Mouse (Mus musculus) embryonic facial prominence, embryonic 10.5 days (tissue): Measurements from ENCODE around the gene Psma3. TPM values are rescaled to one million over a fixed set of nuclear protein-coding genes. Genes with fewer than 3 reads are reported as not detected.

Source experiments
- DNase-seq: peaks from one replicate; pipeline ENCODE4 v3.0.0-alpha.2; 2017; ENCODE audit warnings: low spot score
- H3K27ac ChIP-seq: fragments of 300-500 bp; sonication (generic); replicated peaks from 2 replicates; pipeline ENCODE4 v1.5.1; 2016; ENCODE audit warnings: mild to moderate bottlenecking
- H3K27me3 ChIP-seq: fragments of 300-500 bp; sonication (generic); replicated peaks from 2 replicates; pipeline ENCODE4 v1.6.1; 2016; ENCODE audit warnings: low read depth, mild to moderate bottlenecking; ENCODE audit not compliant: poor library complexity, severe bottlenecking
- H3K36me3 ChIP-seq: fragments of 300-500 bp; sonication (generic); replicated peaks from 2 replicates; pipeline ENCODE4 v1.6.1; 2016; ENCODE audit warnings: mild to moderate bottlenecking, moderate library complexity
- H3K4me1 ChIP-seq: fragments of 300-500 bp; sonication (generic); 2 replicates; pipeline ENCODE4 v1.6.1; 2016
- H3K4me3 ChIP-seq: fragments of 300-500 bp; sonication (generic); 2 replicates; pipeline ENCODE4 v1.5.1; 2016; ENCODE audit warnings: mild to moderate bottlenecking, moderate library complexity
- H3K9me3 ChIP-seq: fragments of 300-500 bp; sonication (generic); 2 replicates; pipeline ENCODE4 v1.6.1; 2016; ENCODE audit warnings: mild to moderate bottlenecking
- WGBS: fragments of 180-500 bp; shearing (Covaris S2); methylation state at CpG from one replicate; pipeline ENCODE4 v1.1.7; 2016; 5-methylcytosine and 5-hydroxymethylcytosine counted together
- polyA plus RNA-seq: library from polyadenylated mRNA; unstranded; fragments of >200 nt; fragmentation: Nextera tagmentation; extraction: Ambion mirVana; gene quantifications from 2 replicates; pipeline ENCODE4 v1.2.1, GENCODE M21; 2016

The Psma3 gene
- polyA plus RNA-seq, result 682 and 687 TPM in 2 replicates

DNA sequence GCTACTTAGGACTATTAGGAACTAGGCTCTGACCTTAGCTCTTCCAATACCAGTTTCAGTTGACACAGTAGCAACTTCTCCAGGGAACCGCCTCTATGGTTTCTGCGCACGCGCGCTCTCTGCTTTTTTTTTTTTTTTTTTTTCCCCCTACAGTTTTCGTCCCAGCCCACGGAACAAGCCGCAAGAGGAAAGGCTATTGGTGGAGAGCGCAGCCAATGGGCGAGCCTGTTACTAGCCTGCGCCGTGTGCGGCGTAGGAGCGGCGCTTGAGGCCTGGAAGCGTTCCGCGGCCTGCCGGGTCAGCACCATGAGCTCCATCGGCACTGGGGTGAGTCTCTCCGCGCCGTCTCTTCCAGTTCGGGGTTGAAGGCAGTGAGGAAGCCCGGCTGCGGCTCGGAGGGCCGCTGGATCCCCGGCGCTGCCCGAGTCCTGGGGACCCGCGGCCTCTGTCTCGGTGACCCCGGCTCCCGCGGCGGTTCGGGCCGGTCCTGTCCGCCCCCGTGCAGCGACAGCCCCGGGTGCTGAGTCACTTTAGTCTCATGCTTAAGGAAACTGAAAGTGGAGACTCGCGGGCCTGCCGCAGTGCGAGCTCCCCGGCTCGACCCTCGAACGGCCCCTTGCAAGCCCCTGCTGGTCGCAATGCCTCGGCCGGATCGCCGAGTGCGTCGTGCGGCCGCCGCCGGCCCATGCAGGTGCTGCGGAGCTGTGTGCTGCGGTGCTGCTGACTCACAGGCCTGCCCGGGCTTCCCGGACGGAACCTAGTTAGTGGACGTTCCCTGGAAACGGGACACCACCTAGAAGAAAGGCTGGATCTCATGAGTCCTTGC, at the start of gene Psma3:
TSS of gene Psma3 (plus strand) at position 181 of the 826 bp plus-strand sequence.
- Histone ChIP-seq H3K4me3 (peak within 1 kb of the TSS; percentile 97), H3K27me3 (no peaks in the 10 kb centered on the region), H3K4me1 (peaks cover 11% of the 10 kb centered on the region), H3K9me3 (no peaks in the 10 kb centered on the region), H3K36me3 (peaks cover 16% of the 10 kb centered on the region), H3K27ac (peak within 1 kb of the TSS; percentile 99)
- DNase-seq, result peak; percentile 93
- under 1% methylated on average over 71 of the region's 71 CpGs for WGBS

DNA sequence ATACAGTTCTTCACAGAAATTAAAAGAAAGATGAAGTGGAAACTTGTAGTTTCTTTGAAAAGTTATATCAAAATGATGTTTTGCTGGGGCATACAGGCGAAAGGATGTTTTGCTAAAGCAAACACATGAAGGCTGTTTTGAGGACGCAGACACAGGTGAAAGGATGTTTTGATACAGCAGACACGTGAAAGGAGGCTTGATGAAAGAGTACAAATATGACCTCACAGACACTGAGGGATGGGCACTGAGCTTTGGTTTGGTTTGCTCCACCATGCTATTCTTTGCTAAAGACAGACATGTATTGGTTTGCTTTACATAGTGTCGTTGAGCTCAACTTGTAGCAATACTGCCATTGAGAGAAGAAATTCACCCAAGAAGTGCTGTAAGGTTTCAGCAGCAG, 44.6 kb upstream of the Psma3 start:
- Histone ChIP-seq H3K4me3 (no peak overlapping the region), H3K27ac (no peak overlapping the region), H3K4me1 (no peaks in the 10 kb centered on the region), H3K9me3 (peaks cover 6% of the 10 kb centered on the region; the same call in 1 of the 2 replicates), H3K27me3 (no peaks in the 10 kb centered on the region), H3K36me3 (no peaks in the 10 kb centered on the region)
- 88% methylated on average over 4 of the region's 4 CpGs for WGBS
- DNase-seq, result no peak

DNA sequence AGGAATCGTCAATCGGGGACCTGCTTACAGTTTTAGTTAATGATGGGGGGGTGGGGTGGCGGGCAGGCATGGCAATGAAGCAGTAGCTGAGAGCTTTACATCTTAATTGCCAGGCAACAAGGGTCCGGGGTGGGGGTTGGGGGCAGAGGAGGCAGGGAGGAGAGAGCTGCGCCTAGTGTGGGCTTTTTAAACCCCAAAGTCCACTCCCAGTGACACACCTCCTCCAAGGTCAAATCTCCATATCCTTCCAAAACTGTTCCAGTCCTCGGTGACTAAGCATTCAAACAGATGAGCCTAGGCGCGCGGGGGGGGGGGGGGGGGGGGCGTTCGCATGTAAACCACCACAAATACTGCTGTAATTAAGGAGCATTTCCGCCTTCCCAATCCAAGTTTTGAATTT, 37.3 kb upstream of the Psma3 start:
- 24% methylated on average over 12 of the region's 12 CpGs for WGBS
- H3K4me1 ChIP-seq, result peaks cover 10% of the 10 kb centered on the region
- H3K36me3 ChIP-seq, result peaks cover 20% of the 10 kb centered on the region
- H3K27me3 ChIP-seq, result no peaks in the 10 kb centered on the region
- no peaks in the 10 kb centered on the region for H3K9me3 ChIP-seq
- DNase-seq, result no peak
- H3K27ac ChIP-seq, result peak overlapping the region; percentile 91
- H3K4me3 ChIP-seq, result peak overlapping the region; percentile 83

DNA sequence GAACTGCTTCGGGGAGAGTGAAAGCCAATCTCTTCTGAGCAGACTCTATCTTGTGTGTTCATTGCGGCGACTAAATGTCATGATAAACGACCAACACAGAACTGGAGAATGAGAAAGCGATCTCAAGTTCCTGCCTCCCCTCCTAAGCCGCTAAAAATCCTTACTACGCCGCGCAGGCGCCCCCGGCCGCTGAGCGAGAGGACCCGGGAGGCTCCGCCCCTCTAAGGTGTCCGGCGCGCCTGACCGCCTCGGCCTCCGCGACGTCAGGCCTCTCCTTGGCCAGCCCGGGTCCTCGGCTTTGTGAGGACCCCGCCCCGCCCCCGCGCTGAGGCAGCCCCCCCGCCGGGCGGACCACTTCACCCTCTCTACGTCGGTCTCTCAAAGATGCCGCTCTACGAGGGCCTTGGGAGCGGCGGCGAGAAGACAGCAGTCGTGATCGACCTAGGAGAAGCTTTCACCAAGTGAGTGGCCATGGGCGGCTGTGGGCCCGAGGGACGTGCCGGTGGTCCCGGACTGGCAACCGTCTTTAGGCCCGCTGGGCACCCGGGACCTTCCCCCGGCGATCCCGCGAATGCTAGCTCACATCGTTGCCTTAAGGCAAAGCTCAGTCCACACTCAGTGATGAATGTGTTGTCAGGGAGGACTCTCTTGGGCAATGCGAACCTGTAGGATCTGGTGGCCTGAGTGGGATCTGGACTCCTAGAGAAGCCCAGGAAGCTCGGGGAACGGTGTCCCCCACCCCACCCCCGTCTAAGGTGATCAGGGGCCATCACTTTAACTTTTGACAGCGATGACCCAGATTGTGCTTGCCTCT, 36.6 kb upstream of the Psma3 start, which contains the start of gene Actr10:
TSS of gene Actr10 (plus strand) at position 287 of the 814 bp plus-strand sequence.
- Histone ChIP-seq H3K27me3 (no peaks in the 10 kb centered on the region), H3K4me3 (peak within 1 kb of the TSS; percentile 83), H3K9me3 (no peaks in the 10 kb centered on the region), H3K27ac (peak within 1 kb of the TSS; percentile 91), H3K4me1 (peaks cover 10% of the 10 kb centered on the region), H3K36me3 (peaks cover 26% of the 10 kb centered on the region)
- WGBS, result under 1% methylated on average over 59 of the region's 59 CpGs
- peak; percentile 97 for DNase-seq

DNA sequence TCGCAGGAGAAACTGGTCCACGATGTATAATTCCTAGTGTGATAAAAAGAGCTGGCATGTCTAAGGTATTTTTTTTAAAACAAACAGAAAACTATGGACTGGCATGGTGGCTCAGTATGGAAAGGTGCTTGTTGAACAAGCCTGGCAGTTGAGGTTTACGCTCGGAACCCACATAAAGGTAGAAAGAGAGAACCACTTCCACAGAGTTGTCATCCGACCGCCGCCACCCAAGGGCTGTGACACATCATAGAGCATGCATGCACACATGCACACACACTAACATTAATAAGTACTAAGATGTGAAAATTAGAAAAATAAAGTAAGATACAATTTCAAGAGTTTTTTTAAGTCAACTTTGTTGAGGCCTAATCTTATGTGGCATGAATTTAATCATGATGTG, 33.6 kb upstream of the Psma3 start:
- 96% methylated on average over 7 of the region's 7 CpGs for WGBS
- Histone ChIP-seq H3K27ac (no peak overlapping the region), H3K9me3 (no peaks in the 10 kb centered on the region), H3K4me1 (peaks cover 10% of the 10 kb centered on the region), H3K36me3 (peaks cover 56% of the 10 kb centered on the region), H3K27me3 (no peaks in the 10 kb centered on the region), H3K4me3 (no peak overlapping the region)
- DNase-seq, result no peak

DNA sequence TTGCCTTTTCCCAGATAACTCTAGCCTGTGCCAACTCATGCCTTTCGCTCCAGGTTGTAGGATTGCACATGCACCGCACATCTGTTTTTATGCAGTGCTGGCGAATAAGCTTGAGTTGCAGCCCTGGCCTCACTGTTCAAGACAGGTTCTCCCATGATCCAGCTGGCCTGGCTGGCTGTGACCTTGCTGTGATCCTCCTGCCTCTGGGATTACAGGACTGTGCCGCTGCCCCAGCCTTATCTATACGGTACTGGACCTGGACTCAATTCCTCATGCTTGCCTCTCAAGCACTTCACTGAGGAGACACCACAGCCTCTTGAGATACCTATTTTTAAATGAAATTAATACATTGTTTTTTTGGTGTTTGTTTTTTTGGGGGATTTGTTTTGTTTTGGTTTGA, 30.2 kb upstream of the Psma3 start:
- Histone ChIP-seq H3K4me3 (no peak overlapping the region), H3K27ac (no peak overlapping the region), H3K27me3 (no peaks in the 10 kb centered on the region), H3K9me3 (no peaks in the 10 kb centered on the region), H3K36me3 (peaks cover 88% of the 10 kb centered on the region), H3K4me1 (no peaks in the 10 kb centered on the region)
- DNase-seq, result no peak
- 93% methylated on average over 5 of the region's 5 CpGs for WGBS

DNA sequence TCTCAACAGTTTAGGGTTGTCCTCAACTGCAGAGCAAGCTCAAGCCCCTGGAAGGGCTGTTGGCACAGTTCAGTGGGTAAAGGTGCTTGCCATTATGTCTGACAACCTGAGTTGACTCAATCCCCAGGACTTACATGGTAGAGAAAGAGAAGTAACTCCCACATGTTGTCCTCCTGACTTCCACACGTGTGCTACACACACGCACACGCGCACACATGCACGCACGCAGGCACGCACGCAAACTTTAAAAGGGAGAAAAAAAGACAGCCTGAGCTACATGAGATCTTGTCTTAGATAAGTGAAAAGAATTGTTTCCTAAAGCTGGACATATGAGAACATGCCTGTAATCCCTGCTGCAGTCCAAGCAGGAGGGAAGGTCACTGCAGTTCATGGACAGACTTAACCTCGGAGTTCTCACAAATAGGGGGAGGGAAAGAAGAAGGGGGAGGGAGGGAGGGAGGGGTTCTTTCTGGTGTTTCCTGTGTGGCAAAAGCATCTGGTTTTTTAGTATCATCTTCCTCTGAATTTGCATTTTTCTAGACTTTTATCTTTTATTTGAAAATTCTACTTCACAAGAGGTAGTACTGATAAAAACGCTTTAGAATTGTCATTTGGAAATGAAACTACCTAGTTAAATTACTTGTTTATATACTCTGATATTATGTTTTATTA, 27.7 kb upstream of the Psma3 start:
- Histone ChIP-seq H3K4me1 (no peaks in the 10 kb centered on the region), H3K4me3 (no peak overlapping the region), H3K27me3 (no peaks in the 10 kb centered on the region), H3K9me3 (no peaks in the 10 kb centered on the region), H3K27ac (no peak overlapping the region), H3K36me3 (peaks cover 95% of the 10 kb centered on the region)
- no peak for DNase-seq
- WGBS, result 93% methylated on average over 10 of the region's 10 CpGs

DNA sequence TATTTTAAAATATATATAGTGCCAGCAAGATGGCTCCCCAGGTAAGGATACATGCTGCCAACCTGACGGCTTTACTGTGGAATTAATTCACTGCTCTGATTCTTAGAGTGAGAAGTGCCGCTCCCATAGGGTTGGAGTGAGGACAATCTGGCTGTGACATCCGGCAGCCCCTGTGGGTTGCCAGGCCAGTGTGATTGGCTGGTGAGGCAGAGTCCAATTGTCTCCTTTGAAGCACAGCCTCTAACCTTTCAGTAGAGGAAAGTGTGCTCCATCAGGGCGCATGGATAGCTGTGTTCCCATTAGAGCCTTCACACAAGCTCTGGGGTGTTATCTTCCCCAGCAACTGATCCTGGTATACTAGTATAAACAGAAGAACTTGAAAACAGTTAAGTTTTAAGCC, 15.8 kb upstream of the Psma3 start:
- Histone ChIP-seq H3K27me3 (no peaks in the 10 kb centered on the region), H3K36me3 (peaks cover 97% of the 10 kb centered on the region), H3K9me3 (no peaks in the 10 kb centered on the region), H3K27ac (no peak overlapping the region), H3K4me3 (no peak overlapping the region), H3K4me1 (no peaks in the 10 kb centered on the region)
- DNase-seq, result no peak
- WGBS, result 91% methylated on average over 4 of the region's 4 CpGs

DNA sequence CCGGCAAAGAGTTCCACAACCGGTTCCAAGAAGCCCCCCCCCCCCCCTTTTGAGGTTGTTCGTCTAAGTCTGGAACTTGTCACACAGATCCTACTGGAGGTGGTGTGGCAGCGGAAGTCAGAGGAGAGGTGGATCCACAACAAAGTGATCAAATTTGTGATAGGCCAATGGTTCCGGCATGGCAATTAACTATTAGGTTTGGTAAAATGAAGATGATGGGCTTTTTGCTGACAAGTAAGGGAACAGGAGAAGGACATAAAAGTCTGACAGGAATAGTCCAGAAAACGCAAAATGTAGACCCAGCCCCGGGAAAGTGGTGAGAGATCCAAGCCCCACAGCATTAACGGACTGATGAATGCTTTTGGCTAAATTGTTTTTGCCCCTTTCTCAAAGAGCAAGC, 6.8 kb upstream of the Psma3 start:
- Histone ChIP-seq H3K27ac (peak overlapping the region; percentile 89; the same call in 1 of the 2 replicates), H3K36me3 (peaks cover 21% of the 10 kb centered on the region), H3K4me3 (peak overlapping the region; percentile 78), H3K9me3 (no peaks in the 10 kb centered on the region), H3K27me3 (no peaks in the 10 kb centered on the region), H3K4me1 (peaks cover 11% of the 10 kb centered on the region)
- 55% methylated on average over 8 of the region's 8 CpGs for WGBS
- DNase-seq, result no peak

DNA sequence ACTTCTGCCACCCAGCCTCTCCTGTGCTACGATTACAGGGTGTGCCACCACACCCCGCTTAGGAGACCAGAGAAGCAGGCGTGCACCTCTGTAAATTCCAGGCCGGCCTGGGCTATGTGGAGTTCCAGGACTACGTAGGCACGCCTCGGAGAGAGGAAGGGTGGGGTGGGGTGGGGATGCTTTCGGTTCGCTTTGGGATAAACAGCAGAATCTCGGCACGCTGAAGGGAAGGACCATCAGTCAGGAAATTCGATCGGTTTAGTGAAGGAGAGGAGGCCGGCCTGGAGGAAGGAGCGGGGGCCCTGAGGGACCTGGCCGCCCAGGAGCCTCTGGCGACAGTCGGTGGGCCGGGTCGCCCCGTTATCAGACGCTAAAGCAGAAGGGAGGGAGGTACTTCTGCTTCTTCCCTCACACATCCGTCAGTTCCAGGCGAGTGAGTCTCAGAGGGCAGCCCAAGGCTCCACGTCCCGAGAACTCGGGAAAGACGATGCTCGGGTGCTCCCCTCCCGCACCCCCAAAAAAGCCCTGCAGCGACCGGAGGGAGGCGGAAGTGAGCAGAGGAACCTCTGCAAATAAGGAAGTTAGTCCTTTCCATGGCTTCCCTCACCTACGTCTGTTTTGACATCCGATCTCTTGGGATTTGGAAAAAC, 6.2 kb upstream of the Psma3 start:
- WGBS, result under 1% methylated on average over 35 of the region's 35 CpGs
- Histone ChIP-seq H3K27ac (peak overlapping the region; percentile 89), H3K4me3 (peak overlapping the region; percentile 78), H3K4me1 (peaks cover 11% of the 10 kb centered on the region), H3K36me3 (peaks cover 15% of the 10 kb centered on the region), H3K9me3 (no peaks in the 10 kb centered on the region), H3K27me3 (no peaks in the 10 kb centered on the region)
- peak; percentile 86 for DNase-seq

DNA sequence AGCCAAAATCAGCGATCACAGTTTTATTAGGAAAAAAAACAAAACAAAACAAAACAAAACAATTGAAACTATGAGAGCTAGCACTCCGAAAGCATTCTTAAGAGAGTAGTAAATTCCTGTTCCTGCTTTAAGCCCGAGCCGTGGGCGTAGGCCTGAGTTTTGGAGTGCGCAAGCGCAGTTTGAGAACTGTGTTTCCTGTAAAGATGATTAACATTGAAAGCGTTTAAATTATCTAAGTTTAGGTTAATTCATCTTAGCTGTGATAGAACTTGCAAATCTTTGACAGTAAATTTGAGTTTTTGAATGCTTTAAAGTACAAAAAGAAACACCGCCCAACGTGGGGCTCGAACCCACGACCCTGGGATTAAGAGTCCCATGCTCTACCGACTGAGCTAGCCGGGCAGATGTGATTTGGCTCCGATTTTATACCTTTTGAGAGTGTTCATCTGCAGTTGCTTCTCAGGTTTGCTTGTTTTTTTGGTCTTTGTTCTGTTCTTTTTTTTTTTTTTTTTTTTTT, 5.6 kb upstream of the Psma3 start:
- H3K27me3 ChIP-seq, result no peaks in the 10 kb centered on the region
- H3K36me3 ChIP-seq, result peaks cover 9% of the 10 kb centered on the region
- peak; percentile 87 for DNase-seq
- H3K4me1 ChIP-seq, result peaks cover 11% of the 10 kb centered on the region
- peak overlapping the region; percentile 89 for H3K27ac ChIP-seq
- no peaks in the 10 kb centered on the region for H3K9me3 ChIP-seq
- under 1% methylated on average over 15 of the region's 15 CpGs for WGBS
- peak overlapping the region; percentile 78 for H3K4me3 ChIP-seq
